Mouse (Mus musculus) embryonic facial prominence, embryonic 11.5 days (tissue): ENCODE measurements around the gene Megf8. TPM values are rescaled to one million over a fixed set of nuclear protein-coding genes. Genes with fewer than 3 reads are reported as not detected.
A peak's percentile ranks its signal among the peaks of the same experiment; 100 is the strongest.

Source experiments
- ATAC-seq: fragments of 200-750 bp; cut with Nextera tagmentation; replicated peaks from 2 replicates; pipeline ENCODE4 v1.8.0; 2017; ENCODE audit warnings: low read depth; ENCODE audit not compliant: insufficient number of reproducible peaks, low FRiP score, low TSS enrichment
- DNase-seq: peaks from one replicate; pipeline ENCODE4 v3.0.0-alpha.2; 2015; ENCODE audit warnings: low spot score
- H3K27ac ChIP-seq: fragments of 300-500 bp; sonication (generic); replicated peaks from 2 replicates; pipeline ENCODE4 v1.5.1; 2014; ENCODE audit warnings: mild to moderate bottlenecking, low read depth, low read length, control low read depth
- H3K27me3 ChIP-seq: fragments of 300-500 bp; sonication (generic); 2 replicates; pipeline ENCODE4 v1.6.1; 2014; ENCODE audit warnings: mild to moderate bottlenecking, low read length, moderate library complexity, mixed read lengths; ENCODE audit not compliant: control insufficient read depth, insufficient read depth
- H3K36me3 ChIP-seq: fragments of 300-500 bp; sonication (generic); replicated peaks from 2 replicates; pipeline ENCODE4 v1.6.1; 2014; ENCODE audit warnings: low read depth, mild to moderate bottlenecking, low read length, moderate library complexity, mixed read lengths; ENCODE audit not compliant: control insufficient read depth, insufficient read depth
- H3K4me1 ChIP-seq: fragments of 300-500 bp; sonication (generic); 2 replicates; pipeline ENCODE4 v1.6.1; 2014; ENCODE audit warnings: low read length, mixed read lengths; ENCODE audit not compliant: control insufficient read depth, insufficient read depth
- H3K4me2 ChIP-seq: fragments of 300-500 bp; sonication (generic); 2 replicates; pipeline ENCODE4 v1.6.1; 2014; ENCODE audit warnings: low read depth, mild to moderate bottlenecking, control low read depth, low read length, moderate library complexity
- H3K4me3 ChIP-seq: fragments of 300-500 bp; sonication (generic); 2 replicates; pipeline ENCODE4 v1.5.1; 2014; ENCODE audit warnings: low read depth, low read length, control low read depth
- H3K9ac ChIP-seq: fragments of 300-500 bp; sonication (generic); replicated peaks from 2 replicates; pipeline ENCODE4 v1.6.1; 2014; ENCODE audit warnings: mild to moderate bottlenecking, control low read depth, low read length
- H3K9me3 ChIP-seq: fragments of 300-500 bp; sonication (generic); replicated peaks from 2 replicates; pipeline ENCODE4 v1.6.1; 2016; ENCODE audit warnings: mild to moderate bottlenecking, low read length, inconsistent platforms, mixed read lengths; ENCODE audit not compliant: control insufficient read depth
- WGBS: fragments of 180-500 bp; shearing (Covaris S2); extraction: QIAGEN DNeasy Blood & Tissue Kit; methylation state at CpG from one replicate; pipeline ENCODE4 v1.1.7; 2014; 5-methylcytosine and 5-hydroxymethylcytosine counted together
- polyA plus RNA-seq: library from polyadenylated mRNA; unstranded; fragments of >200 nt; fragmentation: Nextera tagmentation; extraction: Ambion mirVana; gene quantifications from 2 replicates; pipeline ENCODE4 v1.2.1, GENCODE M21; 2014

The Megf8 gene
- polyA plus RNA-seq, result 8.7 and 10.8 TPM in 2 replicates

DNA sequence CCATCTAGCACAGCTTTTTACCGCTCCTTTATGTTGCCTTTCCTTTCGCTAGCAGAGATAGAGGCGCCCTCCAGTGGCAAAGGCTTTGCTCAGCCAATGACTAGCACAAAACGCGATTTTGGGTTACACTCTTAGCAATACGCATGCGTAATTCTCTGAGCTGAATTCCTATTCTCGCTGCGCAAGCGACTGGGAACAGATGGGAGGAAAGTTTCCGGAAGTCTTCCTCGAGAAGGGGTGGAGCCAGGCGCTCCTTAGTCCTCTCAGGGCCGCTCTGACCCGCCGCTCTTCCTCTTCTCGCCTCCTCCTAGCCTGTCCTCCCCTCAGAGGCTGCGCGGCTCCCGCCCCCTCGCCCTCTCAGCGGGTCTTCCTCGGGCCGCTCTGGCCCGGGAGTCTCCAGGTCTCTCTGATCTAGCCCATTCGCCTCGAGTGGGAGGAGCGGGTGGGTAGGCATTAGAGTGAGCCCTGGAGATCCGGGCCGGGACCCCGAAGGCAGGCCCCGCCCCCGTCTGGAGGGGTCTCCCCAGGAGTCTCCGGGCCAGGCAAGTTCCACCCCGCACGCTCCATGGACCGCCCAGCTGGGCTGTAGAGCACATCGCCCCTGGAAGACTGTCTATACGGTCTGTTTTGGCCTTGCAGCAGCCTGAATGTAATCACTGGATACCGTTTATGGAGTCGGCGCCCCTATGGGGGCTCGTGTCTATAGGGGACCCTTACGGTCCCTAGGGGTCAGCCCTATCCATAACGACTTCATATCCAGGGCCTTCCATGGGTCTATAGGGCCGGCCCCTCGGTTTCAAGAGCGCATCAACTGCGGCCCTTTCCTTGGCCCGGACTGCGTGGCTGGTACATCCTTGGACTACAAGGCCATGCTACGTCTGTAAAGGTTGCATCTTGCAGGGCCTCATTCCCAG is at the start of gene Megf8:
TSS of gene Megf8 (plus strand) at position 633 of the 914 bp plus-strand sequence.
- peak within 1 kb of the TSS; percentile 60 for H3K27ac ChIP-seq
- no peaks in the 10 kb centered on the region for H3K36me3 ChIP-seq
- H3K4me2 ChIP-seq, result peak within 1 kb of the TSS; percentile 96
- H3K4me3 ChIP-seq, result peak within 1 kb of the TSS; percentile 50
- DNase-seq (peak; percentile 100), ATAC-seq (peak; percentile 99)
- WGBS, result under 1% methylated on average over 52 of the region's 52 CpGs
- peak within 1 kb of the TSS; percentile 79 for H3K9ac ChIP-seq
- H3K27me3 ChIP-seq, result peaks cover 14% of the 10 kb centered on the region
- H3K9me3 ChIP-seq, result no peaks in the 10 kb centered on the region
- peaks cover 8% of the 10 kb centered on the region for H3K4me1 ChIP-seq

DNA sequence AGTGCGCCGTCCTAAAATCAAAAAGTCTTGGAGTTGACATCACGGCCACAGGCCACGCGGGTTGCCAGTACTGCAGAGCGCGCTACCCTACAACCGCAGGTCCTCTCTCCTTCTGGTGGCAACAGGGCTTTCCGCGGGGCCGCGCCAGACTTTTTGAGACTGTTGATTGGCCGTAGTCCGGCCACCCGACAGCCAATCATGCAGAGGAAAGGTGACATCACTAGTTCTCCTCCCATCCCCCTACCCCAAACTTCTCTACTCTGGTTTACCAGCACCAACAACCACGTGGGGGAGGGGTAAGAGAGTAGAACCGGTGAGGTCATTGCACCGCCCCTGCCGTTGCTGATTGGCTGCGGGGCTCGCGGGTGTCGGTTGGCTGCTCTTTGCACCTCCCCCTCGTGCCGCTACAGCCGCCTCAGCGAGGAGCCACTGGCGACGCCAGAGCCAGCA is 49.6 kb upstream of the Megf8 start, which contains the start of gene Cic:
TSS of gene Cic (plus strand) at position 404 of the 450 bp plus-strand sequence.
- Histone ChIP-seq H3K4me2 (peak within 1 kb of the TSS; percentile 61), H3K36me3 (peaks cover 4% of the 10 kb centered on the region; the same call in 1 of the 2 replicates), H3K27ac (0 out of 2 replicates have a peak within 1 kb of the TSS, but pooled peaks have one; percentile 49), H3K9ac (peak within 1 kb of the TSS; percentile 69), H3K27me3 (no peaks in the 10 kb centered on the region), H3K9me3 (no peaks in the 10 kb centered on the region), H3K4me3 (peak within 1 kb of the TSS; percentile 58), H3K4me1 (peaks cover 5% of the 10 kb centered on the region; the same call in 1 of the 2 replicates)
- under 1% methylated on average over 29 of the region's 29 CpGs for WGBS
- ATAC-seq (peak; percentile 79), DNase-seq (peak; percentile 100)

DNA sequence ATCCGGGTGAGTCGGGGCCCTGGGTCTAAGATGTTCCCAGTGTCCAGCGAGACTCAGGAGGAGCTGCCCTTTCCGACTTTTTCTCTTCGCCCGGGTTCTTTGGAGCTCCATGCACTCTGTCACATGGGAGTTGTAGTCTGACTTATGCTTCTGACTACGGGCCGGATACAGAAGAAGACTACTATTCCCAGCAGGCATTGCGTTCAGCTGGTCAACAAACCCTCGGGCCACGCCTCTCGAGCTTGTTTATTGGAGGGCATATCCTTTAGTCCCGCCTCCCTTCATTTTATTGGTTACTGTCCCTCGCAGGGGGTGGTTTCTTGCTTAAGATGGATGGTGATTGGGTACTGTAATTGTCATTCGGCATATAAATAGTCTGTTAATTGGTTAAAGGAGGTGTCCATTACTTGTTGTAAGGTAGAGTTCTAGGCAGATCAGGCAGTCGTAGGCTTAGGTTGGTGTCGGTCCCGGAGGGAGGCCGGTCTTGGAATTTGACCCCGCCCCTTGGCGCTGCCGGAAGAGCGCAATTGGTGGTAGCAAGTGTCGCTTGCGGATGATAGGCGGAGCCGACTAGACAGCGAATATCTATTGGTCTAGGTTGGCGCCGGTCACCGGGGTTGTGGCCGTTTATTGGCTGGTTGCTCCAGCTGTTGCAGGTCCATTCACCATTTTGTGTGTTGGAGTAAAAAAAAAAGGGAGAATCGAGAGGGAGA is 49.1 kb upstream of the Megf8 start:
- Histone ChIP-seq H3K9me3 (no peaks in the 10 kb centered on the region), H3K4me3 (peak overlapping the region; percentile 58), H3K27ac (0 out of 2 replicates have a peak overlapping the region, but pooled peaks have one; percentile 49), H3K27me3 (no peaks in the 10 kb centered on the region), H3K36me3 (peaks cover 4% of the 10 kb centered on the region; the same call in 1 of the 2 replicates), H3K4me2 (peak overlapping the region; percentile 61), H3K9ac (peak overlapping the region; percentile 69), H3K4me1 (peaks cover 5% of the 10 kb centered on the region; the same call in 1 of the 2 replicates)
- 0% methylated on average over 33 of the region's 33 CpGs for WGBS
- ATAC-seq, result peak; percentile 96
- peak; percentile 100 for DNase-seq

DNA sequence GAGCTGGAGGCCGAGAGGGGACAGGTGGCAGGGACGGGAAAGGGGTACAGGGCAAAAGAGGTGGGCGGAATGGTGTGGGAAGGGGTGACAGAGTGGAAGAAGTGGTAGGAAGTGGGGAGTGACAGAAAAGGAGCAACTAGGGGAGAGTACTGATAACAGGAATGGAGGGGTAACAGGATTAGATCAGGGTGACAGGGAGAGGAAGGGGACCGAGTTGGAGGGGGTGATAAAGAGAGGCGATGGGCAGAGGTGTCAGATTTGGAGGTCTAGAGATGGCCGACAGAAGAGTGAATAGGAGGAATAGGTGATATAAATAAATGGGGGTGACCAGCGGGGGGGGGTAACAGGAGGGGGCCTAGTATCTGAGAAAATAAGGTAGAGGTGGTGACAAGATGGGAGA is 48.4 kb upstream of the Megf8 start:
- H3K4me3 ChIP-seq, result peak overlapping the region; percentile 58
- 7% methylated on average over 7 of the region's 7 CpGs for WGBS

DNA sequence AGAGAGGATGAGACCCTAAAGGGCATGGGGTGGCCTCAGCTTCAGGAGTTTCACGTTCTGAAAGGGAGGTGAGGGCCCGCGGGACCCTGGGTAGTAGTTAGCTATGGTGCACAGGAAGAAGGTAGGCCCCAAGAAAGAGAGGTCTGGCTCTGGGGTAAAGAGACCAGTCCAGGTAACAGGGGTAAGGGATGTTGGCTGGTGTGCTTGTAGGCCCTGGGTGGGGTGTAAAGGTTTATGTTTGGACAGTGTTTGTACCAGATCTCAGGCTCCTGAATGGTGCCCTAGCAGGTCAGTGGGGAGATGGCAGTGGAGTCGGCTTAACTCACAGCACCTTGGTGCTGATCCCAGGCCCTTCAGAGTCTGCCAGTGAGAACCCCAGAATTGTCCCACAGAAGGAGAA is 47.9 kb upstream of the Megf8 start:
- Histone ChIP-seq H3K36me3 (peaks cover 4% of the 10 kb centered on the region; the same call in 1 of the 2 replicates), H3K9me3 (no peaks in the 10 kb centered on the region), H3K4me2 (peak overlapping the region; percentile 61), H3K4me1 (peaks cover 5% of the 10 kb centered on the region; the same call in 1 of the 2 replicates), H3K4me3 (peak overlapping the region; percentile 58), H3K27ac (no peak overlapping the region), H3K9ac (peak overlapping the region; percentile 69), H3K27me3 (no peaks in the 10 kb centered on the region)
- ATAC-seq (no peak), DNase-seq (no peak)
- WGBS, result 56% methylated on average over 4 of the region's 4 CpGs

More for the DNA sequence above, 48.4 kb upstream of the Megf8 start:
- Histone ChIP-seq H3K4me1 (peaks cover 5% of the 10 kb centered on the region; the same call in 1 of the 2 replicates), H3K4me2 (peak overlapping the region; percentile 61), H3K9ac (peak overlapping the region; percentile 69), H3K27ac (no peak overlapping the region), H3K27me3 (no peaks in the 10 kb centered on the region), H3K36me3 (peaks cover 4% of the 10 kb centered on the region; the same call in 1 of the 2 replicates), H3K9me3 (no peaks in the 10 kb centered on the region)
- DNase-seq (no peak), ATAC-seq (no peak)

DNA sequence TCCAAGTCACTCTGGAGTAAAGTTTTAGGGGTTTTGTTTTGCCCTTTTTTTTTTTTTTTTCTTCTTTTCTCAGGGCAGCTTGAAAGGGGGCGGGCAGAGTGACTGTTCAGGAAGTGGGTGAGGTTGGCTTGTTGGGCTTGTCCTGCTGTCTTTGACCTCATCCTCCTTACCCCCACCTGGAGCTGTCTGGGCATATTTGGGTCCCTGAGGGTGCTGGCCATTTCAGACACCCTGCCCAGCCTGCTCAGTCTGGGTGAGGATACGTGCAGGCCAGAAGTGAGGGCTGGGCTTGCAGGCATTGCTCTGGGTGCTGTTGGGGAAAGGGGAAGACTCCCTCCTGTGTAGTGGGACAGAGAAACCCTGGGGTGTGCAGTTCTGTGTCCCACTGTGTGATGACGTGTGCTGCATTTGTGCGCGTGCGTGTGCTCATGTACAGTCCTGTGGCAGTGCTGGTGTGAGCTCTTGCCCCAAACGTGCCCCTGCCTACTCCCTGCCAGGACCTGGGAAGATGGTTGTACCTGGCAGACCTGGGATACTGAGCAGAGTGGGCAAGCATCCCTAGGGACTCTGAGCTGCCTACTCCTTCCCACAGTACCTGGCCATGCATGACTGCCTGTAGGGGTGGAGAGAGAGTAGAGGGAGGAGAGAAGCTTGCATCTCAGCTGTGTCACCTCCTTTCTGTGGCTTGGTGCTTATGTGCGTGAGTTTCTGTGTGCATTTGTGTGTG is 47.3 kb upstream of the Megf8 start:
- H3K4me2 ChIP-seq, result no peak overlapping the region; the same call in 1 of the 2 replicates
- ATAC-seq (no peak), DNase-seq (no peak)
- no peak overlapping the region for H3K27ac ChIP-seq
- H3K4me1 ChIP-seq, result peaks cover 5% of the 10 kb centered on the region; the same call in 1 of the 2 replicates
- no peaks in the 10 kb centered on the region for H3K9me3 ChIP-seq
- H3K4me3 ChIP-seq, result 0 out of 2 replicates have a peak overlapping the region, but pooled peaks have one; percentile 3
- peaks cover 4% of the 10 kb centered on the region; the same call in 1 of the 2 replicates for H3K36me3 ChIP-seq
- H3K27me3 ChIP-seq, result no peaks in the 10 kb centered on the region
- 0 out of 2 replicates have a peak overlapping the region, but pooled peaks have one; percentile 4 for H3K9ac ChIP-seq
- 90% methylated on average over 8 of the region's 8 CpGs for WGBS
